Mouse (Mus musculus) G1E-ER4 (cell line): ENCODE results near the gene Snf8. TPM values are rescaled to one million over a fixed set of nuclear protein-coding genes. Genes with fewer than 3 reads are reported as not detected.

ENCODE experiments used
- GATA1 ChIP-seq: IDR thresholded peaks from one replicate; pipeline ENCODE4 v1.8.0; 2012; ENCODE audit warnings: low read length, inconsistent platforms
- polyA plus RNA-seq: library from polyadenylated mRNA; stranded (reverse); fragments of >175 nt; gene quantifications from 2 replicates; pipeline ENCODE4 v1.2.3, GENCODE M21; 2012

The Snf8 gene
- polyA plus RNA-seq, 1 experiment = 177 TPM

- TF ChIP-seq GATA1 = no peak
These were observed 27.0 kb upstream of the Snf8 start for GRCm38 (mm10) chr11:96007516-96008235.

- no peak for TF ChIP-seq GATA1
These were observed 25.9 kb upstream of the Snf8 start for GRCm38 (mm10) chr11:96008827-96009226.

GRCm38 (mm10) chr11:96011982-96012381 lies 22.7 kb upstream of the Snf8 start:
- no peak for TF ChIP-seq GATA1

- no peak for TF ChIP-seq GATA1
These were observed 19.3 kb upstream of the Snf8 start for GRCm38 (mm10) chr11:96015421-96015820.

- TF ChIP-seq GATA1 = no peak
These were observed 16.7 kb upstream of the Snf8 start for GRCm38 (mm10) chr11:96017941-96018351.

- no peak for TF ChIP-seq GATA1
These were observed 14.1 kb upstream of the Snf8 start for GRCm38 (mm10) chr11:96020622-96021021.

GRCm38 (mm10) chr11:96028130-96028529 lies 6.6 kb upstream of the Snf8 start:
- TF ChIP-seq GATA1 = no peak

- no peak for TF ChIP-seq GATA1
These were observed 4.1 kb upstream of the Snf8 start for GRCm38 (mm10) chr11:96030571-96030970.

- TF ChIP-seq GATA1 = no peak
These were observed 3.0 kb upstream of the Snf8 start for GRCm38 (mm10) chr11:96031701-96032100.

- no peak for TF ChIP-seq GATA1
These were observed 1.4 kb upstream of the Snf8 start for GRCm38 (mm10) chr11:96033264-96033663.

GRCm38 (mm10) chr11:96034116-96034515 lies 569 bp upstream of the Snf8 start:
- no peak for TF ChIP-seq GATA1

- no peak for TF ChIP-seq GATA1
These were observed 448 bp downstream of the Snf8 start for GRCm38 (mm10) chr11:96035133-96035532.

- TF ChIP-seq GATA1 = no peak
These were observed 2.8 kb downstream of the Snf8 start for GRCm38 (mm10) chr11:96037499-96037898.

- TF ChIP-seq GATA1 = no peak
These were observed 3.9 kb downstream of the Snf8 start for GRCm38 (mm10) chr11:96038560-96038959.

GRCm38 (mm10) chr11:96044803-96045567 lies 10.3 kb downstream of the Snf8 start:
- TF ChIP-seq GATA1 = no peak

GRCm38 (mm10) chr11:96046028-96046427 lies 11.3 kb downstream of the Snf8 start:
- TF ChIP-seq GATA1 = no peak

GRCm38 (mm10) chr11:96046793-96047192 lies 12.1 kb downstream of the Snf8 start:
- no peak for TF ChIP-seq GATA1
